Mouse (Mus musculus): ENCODE measurements around the gene Tecr. TPM values are rescaled to one million over a fixed set of nuclear protein-coding genes. Genes with fewer than 3 reads are reported as not detected.
A peak's percentile ranks its signal among the peaks of the same experiment; 100 is the strongest.

Gene Tecr
- polyA plus RNA-seq, 1 experiment from 2014 or later = 413 TPM

GRCm38 (mm10) chr8:83652744-83653661, 45.2 kb upstream of the Tecr start:
- WGBS = 1% methylated on average over 36 of the region's 46 CpGs

GRCm38 (mm10) chr8:83652030-83652743, 44.4 kb upstream of the Tecr start, which contains the start of gene Gipc1:
Gene Gipc1, plus strand, starts transcription at chr8:83652677.
- Histone ChIP-seq H3K36me3 (ENCODE audit: control insufficient read depth, insufficient read depth, low read length) (no peaks in the 10 kb centered on the region), H3K9me3 (ENCODE audit: control insufficient read depth, low read length) (no peaks in the 10 kb centered on the region), H3K4me3 (ENCODE audit: low read depth, low read length) (peak within 1 kb of the TSS; percentile 86), H3K27ac (replicated peaks) (peak within 1 kb of the TSS; percentile 93), H3K9ac (ENCODE audit: low read length) (peak within 1 kb of the TSS; percentile 89), H3K27me3 (ENCODE audit: control insufficient read depth, insufficient read depth, low read length) (no peaks in the 10 kb centered on the region), H3K4me2 (replicated peaks; ENCODE audit: low read depth) (peak within 1 kb of the TSS; percentile 86), H3K4me1 (replicated peaks; ENCODE audit: control insufficient read depth, insufficient read depth) (no peaks in the 10 kb centered on the region)
- TF ChIP-seq EP300 (optimal IDR thresholded peaks at IDR 0.05) (no peak), CTCF (IDR thresholded peaks at IDR 0.05; ENCODE audit: low read depth) (peak; percentile 23; the same call in 1 of the 2 replicates)
- DNase-seq (ENCODE audit: low spot score) (peak; percentile 98), ATAC-seq (ENCODE audit: low FRiP score, low TSS enrichment) (peak; percentile 96)
- WGBS = 4% methylated on average over 41 of the region's 50 CpGs

More at GRCm38 (mm10) chr8:83652744-83653661, 45.2 kb upstream of the Tecr start:
- TF ChIP-seq CTCF (IDR thresholded peaks at IDR 0.05; ENCODE audit: low read depth) (no peak), EP300 (optimal IDR thresholded peaks at IDR 0.05) (no peak)
- no peaks in the 10 kb centered on the region for H3K9me3 ChIP-seq (ENCODE audit: control insufficient read depth, low read length)
- peak overlapping the region; percentile 89 for H3K9ac ChIP-seq (ENCODE audit: low read length)
- peak overlapping the region; percentile 93 for H3K27ac ChIP-seq (replicated peaks)
- H3K4me1 ChIP-seq (replicated peaks; ENCODE audit: control insufficient read depth, insufficient read depth) = no peaks in the 10 kb centered on the region
- peak overlapping the region; percentile 86 for H3K4me2 ChIP-seq (replicated peaks; ENCODE audit: low read depth)
- peak overlapping the region; percentile 86 for H3K4me3 ChIP-seq (ENCODE audit: low read depth, low read length)
- H3K27me3 ChIP-seq (ENCODE audit: control insufficient read depth, insufficient read depth, low read length) = no peaks in the 10 kb centered on the region
- 0 out of 2 replicates have a peak, but pooled peaks cover 2% of the 10 kb centered on the region for H3K36me3 ChIP-seq (ENCODE audit: control insufficient read depth, insufficient read depth, low read length)
- peak; percentile 35 for ATAC-seq (ENCODE audit: low FRiP score, low TSS enrichment)
- DNase-seq (ENCODE audit: low spot score) = peak; percentile 78

- Histone ChIP-seq H3K36me3 (ENCODE audit: control insufficient read depth, insufficient read depth, low read length) (no peaks in the 10 kb centered on the region), H3K9ac (ENCODE audit: low read length) (no peak overlapping the region), H3K4me3 (ENCODE audit: low read depth, low read length) (no peak overlapping the region), H3K9me3 (ENCODE audit: control insufficient read depth, low read length) (no peaks in the 10 kb centered on the region), H3K27me3 (ENCODE audit: control insufficient read depth, insufficient read depth, low read length) (no peaks in the 10 kb centered on the region), H3K4me1 (replicated peaks; ENCODE audit: control insufficient read depth, insufficient read depth) (no peaks in the 10 kb centered on the region), H3K4me2 (replicated peaks; ENCODE audit: low read depth) (no peak overlapping the region), H3K27ac (replicated peaks) (no peak overlapping the region)
- DNase-seq (ENCODE audit: low spot score) (no peak), ATAC-seq (ENCODE audit: low FRiP score, low TSS enrichment) (no peak)
- TF ChIP-seq EP300 (optimal IDR thresholded peaks at IDR 0.05) (no peak), CTCF (IDR thresholded peaks at IDR 0.05; ENCODE audit: low read depth) (no peak)
- WGBS = 93% methylated on average over 6 of the region's 6 CpGs
These were observed 41.9 kb upstream of the Tecr start for GRCm38 (mm10) chr8:83649699-83650098.

GRCm38 (mm10) chr8:83648031-83648430, 40.3 kb upstream of the Tecr start:
- H3K27me3 ChIP-seq (ENCODE audit: control insufficient read depth, insufficient read depth, low read length) = no peaks in the 10 kb centered on the region
- no peak overlapping the region for H3K9ac ChIP-seq (ENCODE audit: low read length)
- no peak overlapping the region for H3K4me2 ChIP-seq (replicated peaks; ENCODE audit: low read depth)
- H3K9me3 ChIP-seq (ENCODE audit: control insufficient read depth, low read length) = no peaks in the 10 kb centered on the region
- no peak overlapping the region for H3K27ac ChIP-seq (replicated peaks)
- 85% methylated on average over 4 of the region's 4 CpGs for WGBS
- no peak for TF ChIP-seq EP300 (optimal IDR thresholded peaks at IDR 0.05)
- TF ChIP-seq CTCF (IDR thresholded peaks at IDR 0.05; ENCODE audit: low read depth) = no peak
- no peak for ATAC-seq (ENCODE audit: low FRiP score, low TSS enrichment)
- no peak for DNase-seq (ENCODE audit: low spot score)
- no peaks in the 10 kb centered on the region for H3K4me1 ChIP-seq (replicated peaks; ENCODE audit: control insufficient read depth, insufficient read depth)
- H3K4me3 ChIP-seq (ENCODE audit: low read depth, low read length) = no peak overlapping the region
- no peaks in the 10 kb centered on the region for H3K36me3 ChIP-seq (ENCODE audit: control insufficient read depth, insufficient read depth, low read length)

- Histone ChIP-seq H3K27ac (replicated peaks) (no peak overlapping the region), H3K27me3 (ENCODE audit: control insufficient read depth, insufficient read depth, low read length) (no peaks in the 10 kb centered on the region), H3K9ac (ENCODE audit: low read length) (no peak overlapping the region), H3K9me3 (ENCODE audit: control insufficient read depth, low read length) (no peaks in the 10 kb centered on the region), H3K36me3 (ENCODE audit: control insufficient read depth, insufficient read depth, low read length) (no peaks in the 10 kb centered on the region), H3K4me1 (replicated peaks; ENCODE audit: control insufficient read depth, insufficient read depth) (no peaks in the 10 kb centered on the region), H3K4me3 (ENCODE audit: low read depth, low read length) (no peak overlapping the region), H3K4me2 (replicated peaks; ENCODE audit: low read depth) (no peak overlapping the region)
- no peak for DNase-seq (ENCODE audit: low spot score)
- TF ChIP-seq CTCF (IDR thresholded peaks at IDR 0.05; ENCODE audit: low read depth) (no peak), EP300 (optimal IDR thresholded peaks at IDR 0.05) (no peak)
- ATAC-seq (ENCODE audit: low FRiP score, low TSS enrichment) = no peak
- WGBS = 96% methylated on average over 11 of the region's 11 CpGs
These were observed 39.7 kb upstream of the Tecr start for GRCm38 (mm10) chr8:83647511-83647910.

All from stomach, postnatal 0 days (tissue).